Mouse (Mus musculus) retina, postnatal 1 day (tissue): ENCODE measurements around the gene Mrpl41.
"Not testable (repeated sequence)": the region's sequence is repeated elsewhere in the genome, so short reads cannot be mapped to it uniquely, and the experiment has no call there.

Source experiments
- DNase-seq: peaks from one replicate; pipeline ENCODE4 v3.0.0-alpha.2; 2012

The Mrpl41 gene

GRCm38 (mm10) chr2:24974906-24975703 is at the start of gene Mrpl41:
TSS of gene Mrpl41 (minus strand) at chr2:24975098.
- DNase-seq, result peak; percentile 99

GRCm38 (mm10) chr2:25022678-25023077 is 47.8 kb upstream of the Mrpl41 start:
- DNase-seq, result no peak

GRCm38 (mm10) chr2:25008250-25008649 is 33.4 kb upstream of the Mrpl41 start:
- peak; percentile 5 for DNase-seq

GRCm38 (mm10) chr2:25006767-25007166 is 31.9 kb upstream of the Mrpl41 start:
- no peak for DNase-seq

GRCm38 (mm10) chr2:25003946-25004786 is 29.3 kb upstream of the Mrpl41 start:
- DNase-seq, result no peak

- DNase-seq, result peak; percentile 53
These were observed 25.8 kb upstream of the Mrpl41 start for GRCm38 (mm10) chr2:25000544-25001235.

- DNase-seq, result no peak
These were observed 21.6 kb upstream of the Mrpl41 start for GRCm38 (mm10) chr2:24996471-24996870.

- DNase-seq, result no peak
These were observed 20.4 kb upstream of the Mrpl41 start for GRCm38 (mm10) chr2:24995332-24995731.

GRCm38 (mm10) chr2:24987762-24988161 is 12.9 kb upstream of the Mrpl41 start:
- DNase-seq, result no peak

GRCm38 (mm10) chr2:24976960-24977359 is 2.1 kb upstream of the Mrpl41 start:
- DNase-seq, result no peak

GRCm38 (mm10) chr2:24975704-24976297 is 903 bp upstream of the Mrpl41 start, which contains the start of gene Pnpla7:
TSS of gene Pnpla7 (plus strand) at chr2:24976033.
- peak; percentile 86 for DNase-seq

- DNase-seq, result not testable (repeated sequence)
These were observed 446 bp downstream of the Mrpl41 start for GRCm38 (mm10) chr2:24974452-24974851.

- DNase-seq, result no peak
These were observed 4.5 kb downstream of the Mrpl41 start for GRCm38 (mm10) chr2:24970386-24970785.

GRCm38 (mm10) chr2:24962304-24963000 is 12.4 kb downstream of the Mrpl41 start, which contains the start of gene Dph7:
TSS of gene Dph7 (plus strand) at chr2:24962400.
- DNase-seq, result peak; percentile 93

- DNase-seq, result peak; percentile 63
These were observed 14.0 kb downstream of the Mrpl41 start for GRCm38 (mm10) chr2:24960910-24961309.

GRCm38 (mm10) chr2:24952537-24953055 is 22.3 kb downstream of the Mrpl41 start:
- no peak for DNase-seq

- peak; percentile 52 for DNase-seq
These were observed 24.7 kb downstream of the Mrpl41 start for GRCm38 (mm10) chr2:24950189-24950535.

GRCm38 (mm10) chr2:24949421-24950188 is 25.3 kb downstream of the Mrpl41 start, which contains the start of gene Zmynd19:
TSS of gene Zmynd19 (plus strand) at chr2:24949792.
- DNase-seq, result peak; percentile 98

- DNase-seq, result peak; percentile 64
These were observed 30.6 kb downstream of the Mrpl41 start for GRCm38 (mm10) chr2:24944304-24944703.

GRCm38 (mm10) chr2:24942092-24942491 is 32.8 kb downstream of the Mrpl41 start:
- no peak for DNase-seq
